Mouse (Mus musculus): ENCODE measurements at regions not wholly inside any gene's neighbourhood (a gene's known extent, or its start where the extent isn't known, plus 50 kb on each side); places are given as distances from the start of the nearest gene placed in this dataset.

DNA sequence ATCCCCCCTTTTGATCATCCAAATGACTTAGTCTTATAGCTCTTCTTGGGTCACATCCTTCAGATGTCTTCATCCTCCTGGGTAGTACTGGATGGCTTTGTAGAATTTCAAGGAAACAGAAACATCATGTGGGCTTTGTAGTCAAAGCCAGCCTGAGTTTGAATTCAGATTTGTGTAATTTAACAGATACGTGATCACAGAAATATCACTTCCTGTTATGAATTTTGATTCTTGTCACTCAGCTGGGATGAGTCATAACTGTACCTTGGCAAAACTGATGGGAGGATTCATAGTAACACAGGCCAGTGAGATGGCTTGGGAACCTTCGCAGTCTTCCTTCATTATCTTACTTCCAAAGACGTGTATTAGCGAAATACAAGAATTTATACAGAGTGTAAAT, 222.2 kb upstream of the 4930412O13Rik start:
- no peak for ATAC-seq (ENCODE audit: low FRiP score, low read depth)
- Histone ChIP-seq H3K27me3 (no peaks in the 10 kb centered on the region), H3K4me3 (no peak overlapping the region), H3K9me3 (no peaks in the 10 kb centered on the region), H3K9ac (no peak overlapping the region), H3K4me2 (no peak overlapping the region), H3K27ac (replicated peaks) (no peak overlapping the region), H3K4me1 (replicated peaks) (no peaks in the 10 kb centered on the region), H3K36me3 (no peaks in the 10 kb centered on the region)
- WGBS, result 97% methylated on average over 4 of the region's 4 CpGs

DNA sequence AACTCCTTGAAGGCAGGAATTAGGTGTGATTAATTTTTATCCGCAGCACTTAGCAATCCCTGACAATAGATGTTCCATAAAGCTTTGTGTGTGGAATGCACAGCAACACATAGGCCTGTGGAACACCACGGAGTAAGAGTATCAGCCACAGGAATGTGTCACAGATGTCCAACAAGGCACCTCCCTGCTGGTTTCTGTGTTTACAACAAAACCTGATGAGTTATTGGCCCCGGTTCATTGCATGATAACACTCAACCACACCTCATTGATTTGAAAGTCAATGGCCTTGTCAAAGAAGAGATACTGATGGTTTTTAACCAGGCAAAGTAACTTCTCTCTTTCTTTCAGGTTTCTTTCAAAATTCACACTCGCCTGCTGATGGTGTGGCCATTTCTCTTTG, 211.4 kb upstream of the 4930412O13Rik start:
- Histone ChIP-seq H3K27ac (replicated peaks) (no peak overlapping the region), H3K36me3 (no peaks in the 10 kb centered on the region), H3K9me3 (no peaks in the 10 kb centered on the region), H3K4me3 (no peak overlapping the region), H3K9ac (no peak overlapping the region), H3K4me1 (replicated peaks) (no peaks in the 10 kb centered on the region), H3K27me3 (no peaks in the 10 kb centered on the region), H3K4me2 (no peak overlapping the region)
- WGBS, result 70% methylated on average over 4 of the region's 4 CpGs
- no peak for ATAC-seq (ENCODE audit: low FRiP score, low read depth)

GRCm38 (mm10) chr2:9681691-9682152, 199.3 kb upstream of the 4930412O13Rik start:
- ATAC-seq (ENCODE audit: low FRiP score, low read depth), result no peak

GRCm38 (mm10) chr2:9683673-9684210, 197.3 kb upstream of the 4930412O13Rik start:
- H3K27me3 ChIP-seq, result no peaks in the 10 kb centered on the region
- no peaks in the 10 kb centered on the region for H3K4me1 ChIP-seq (replicated peaks)
- no peak for ATAC-seq (ENCODE audit: low FRiP score, low read depth)
- no peak overlapping the region for H3K27ac ChIP-seq (replicated peaks)
- no peak overlapping the region for H3K4me2 ChIP-seq
- WGBS, result 93% methylated on average over 2 of the region's 2 CpGs
- H3K9ac ChIP-seq, result no peak overlapping the region
- no peak overlapping the region for H3K4me3 ChIP-seq
- H3K36me3 ChIP-seq, result no peaks in the 10 kb centered on the region
- no peaks in the 10 kb centered on the region for H3K9me3 ChIP-seq

More at GRCm38 (mm10) chr2:9681691-9682152, 199.3 kb upstream of the 4930412O13Rik start:
- no peak overlapping the region for H3K27ac ChIP-seq (replicated peaks)
- H3K4me2 ChIP-seq, result no peak overlapping the region
- H3K4me1 ChIP-seq (replicated peaks), result no peaks in the 10 kb centered on the region
- no peak overlapping the region for H3K4me3 ChIP-seq
- H3K9ac ChIP-seq, result no peak overlapping the region
- H3K9me3 ChIP-seq, result no peaks in the 10 kb centered on the region
- 81% methylated on average over 7 of the region's 7 CpGs for WGBS
- H3K27me3 ChIP-seq, result no peaks in the 10 kb centered on the region
- H3K36me3 ChIP-seq, result no peaks in the 10 kb centered on the region

DNA sequence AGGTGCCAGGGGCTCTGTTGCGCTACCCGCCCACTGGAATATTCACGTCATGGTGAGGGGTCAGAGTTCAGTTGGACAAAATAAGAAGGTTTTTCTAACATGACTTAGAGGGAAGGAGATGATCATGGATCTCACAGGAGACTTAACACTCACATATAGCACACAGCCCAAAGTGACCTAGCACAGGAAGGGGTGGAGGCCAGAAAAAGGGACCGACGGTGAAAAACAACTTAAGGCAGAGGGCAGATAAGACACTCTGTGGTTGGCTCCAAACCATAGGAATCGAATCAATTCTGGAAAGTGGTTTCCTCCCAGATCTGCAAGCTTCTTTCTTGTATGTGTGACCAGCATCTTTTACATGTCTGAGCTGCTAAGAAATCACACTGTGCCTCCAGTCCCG, 192.9 kb upstream of the 4930412O13Rik start:
- no peaks in the 10 kb centered on the region for H3K36me3 ChIP-seq
- no peak overlapping the region for H3K27ac ChIP-seq (replicated peaks)

DNA sequence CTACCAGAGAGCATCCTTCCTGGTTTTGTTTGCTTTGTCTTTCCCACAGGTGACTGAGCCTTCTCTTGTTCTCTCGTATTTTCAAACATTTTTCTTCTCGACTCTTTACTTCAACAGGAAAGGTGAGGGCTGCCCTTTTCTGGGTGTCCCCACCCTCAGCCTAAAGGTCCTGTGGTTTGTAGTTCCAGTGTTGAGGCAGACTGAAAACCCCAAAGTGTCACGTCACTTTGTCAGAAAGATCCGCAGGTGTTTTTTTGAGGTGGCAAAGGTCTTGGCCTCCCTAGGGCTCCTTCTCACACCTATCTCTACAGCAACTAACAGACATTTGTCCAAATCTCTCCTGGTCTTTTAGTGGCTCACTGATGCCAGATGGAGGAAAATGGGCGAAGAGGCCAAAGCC, 191.5 kb upstream of the 4930412O13Rik start:
- 88% methylated on average over 5 of the region's 5 CpGs for WGBS
- Histone ChIP-seq H3K4me1 (replicated peaks) (no peaks in the 10 kb centered on the region), H3K36me3 (no peaks in the 10 kb centered on the region), H3K27ac (replicated peaks) (no peak overlapping the region), H3K27me3 (no peaks in the 10 kb centered on the region), H3K9ac (no peak overlapping the region), H3K4me3 (no peak overlapping the region), H3K4me2 (no peak overlapping the region), H3K9me3 (no peaks in the 10 kb centered on the region)
- ATAC-seq (ENCODE audit: low FRiP score, low read depth), result no peak

More for the DNA sequence above, 192.9 kb upstream of the 4930412O13Rik start:
- no peak overlapping the region for H3K4me2 ChIP-seq
- H3K9me3 ChIP-seq, result no peaks in the 10 kb centered on the region
- H3K4me3 ChIP-seq, result no peak overlapping the region
- no peaks in the 10 kb centered on the region for H3K27me3 ChIP-seq
- 87% methylated on average over 7 of the region's 7 CpGs for WGBS
- no peak for ATAC-seq (ENCODE audit: low FRiP score, low read depth)
- H3K9ac ChIP-seq, result no peak overlapping the region
- no peaks in the 10 kb centered on the region for H3K4me1 ChIP-seq (replicated peaks)

DNA sequence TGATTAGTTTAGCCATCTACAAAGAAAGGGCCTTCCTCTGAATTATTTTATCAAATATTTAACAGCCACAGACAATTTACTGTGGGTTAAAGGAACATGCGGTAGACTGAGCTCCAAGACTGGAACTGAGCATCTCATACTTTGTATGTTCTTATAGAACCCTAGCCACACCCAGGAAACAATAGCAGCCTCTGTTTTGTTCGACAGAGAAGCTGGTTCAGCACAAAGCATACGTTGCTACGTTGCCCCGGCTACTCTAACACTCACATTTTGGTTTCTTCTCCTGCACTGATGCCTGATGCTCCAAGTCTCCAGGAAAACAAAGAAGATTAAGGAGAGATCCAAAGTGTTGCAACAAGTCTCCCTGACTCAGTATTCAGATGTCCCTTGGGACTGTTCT, 189.5 kb upstream of the 4930412O13Rik start:
- Histone ChIP-seq H3K27me3 (no peaks in the 10 kb centered on the region), H3K9ac (no peak overlapping the region), H3K36me3 (no peaks in the 10 kb centered on the region), H3K4me3 (no peak overlapping the region), H3K27ac (replicated peaks) (no peak overlapping the region), H3K4me2 (no peak overlapping the region), H3K9me3 (no peaks in the 10 kb centered on the region), H3K4me1 (replicated peaks) (no peaks in the 10 kb centered on the region)
- WGBS, result 63% methylated on average over 5 of the region's 5 CpGs
- ATAC-seq (ENCODE audit: low FRiP score, low read depth), result no peak

DNA sequence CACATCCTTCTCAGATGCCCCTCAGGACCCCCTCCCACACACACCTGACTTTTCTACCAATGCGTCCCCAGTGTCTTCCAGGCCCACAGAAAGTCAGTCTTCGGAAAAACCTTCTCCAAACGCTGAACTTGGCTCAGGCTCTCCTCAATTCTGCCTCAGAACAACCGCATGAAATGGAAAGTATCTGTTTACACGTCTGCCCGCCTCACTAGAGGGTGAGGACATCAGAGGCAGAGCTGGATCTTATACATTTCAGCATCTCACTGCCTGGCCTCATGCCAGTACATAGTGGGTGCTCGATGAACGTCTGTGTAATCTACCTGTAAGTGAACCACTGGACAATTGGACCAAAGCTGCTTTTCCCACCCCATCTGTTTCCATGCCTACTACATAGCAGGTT, 189.1 kb upstream of the 4930412O13Rik start:
- H3K4me2 ChIP-seq, result no peak overlapping the region
- H3K4me3 ChIP-seq, result no peak overlapping the region
- no peaks in the 10 kb centered on the region for H3K27me3 ChIP-seq
- H3K27ac ChIP-seq (replicated peaks), result no peak overlapping the region
- no peak for ATAC-seq (ENCODE audit: low FRiP score, low read depth)
- no peaks in the 10 kb centered on the region for H3K36me3 ChIP-seq
- no peaks in the 10 kb centered on the region for H3K9me3 ChIP-seq
- no peak overlapping the region for H3K9ac ChIP-seq
- no peaks in the 10 kb centered on the region for H3K4me1 ChIP-seq (replicated peaks)
- 82% methylated on average over 8 of the region's 8 CpGs for WGBS

- 73% methylated on average over 9 of the region's 9 CpGs for WGBS
- ATAC-seq (ENCODE audit: low FRiP score, low read depth), result no peak
- H3K4me1 ChIP-seq (replicated peaks), result no peaks in the 10 kb centered on the region
These were observed 187.7 kb upstream of the 4930412O13Rik start for GRCm38 (mm10) chr2:9693351-9693750.

DNA sequence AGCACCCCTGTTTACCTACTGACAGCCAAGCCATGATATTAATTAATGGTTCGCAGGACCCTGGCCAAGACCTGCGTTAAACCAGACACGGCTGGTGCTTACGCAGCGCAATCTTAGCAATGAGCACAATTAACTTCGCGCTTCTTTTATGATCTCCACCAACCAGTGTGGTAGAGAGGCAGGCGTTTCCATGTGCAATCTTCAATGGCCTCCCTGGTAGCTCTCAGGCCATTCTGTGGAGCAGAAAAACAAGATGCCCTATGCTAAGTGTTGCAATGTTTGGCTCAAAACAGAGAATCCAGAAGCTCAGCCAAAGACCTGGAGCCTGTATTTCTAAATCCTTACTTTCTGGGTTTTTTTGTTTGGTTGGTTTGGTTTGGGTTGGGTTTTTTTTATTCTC, 186.9 kb upstream of the 4930412O13Rik start:
- H3K9me3 ChIP-seq, result no peaks in the 10 kb centered on the region
- H3K4me1 ChIP-seq (replicated peaks), result no peaks in the 10 kb centered on the region
- WGBS, result 88% methylated on average over 8 of the region's 8 CpGs
- ATAC-seq (ENCODE audit: low FRiP score, low read depth), result no peak
- no peak overlapping the region for H3K4me2 ChIP-seq
- no peak overlapping the region for H3K27ac ChIP-seq (replicated peaks)
- H3K9ac ChIP-seq, result no peak overlapping the region
- no peak overlapping the region for H3K4me3 ChIP-seq
- H3K36me3 ChIP-seq, result no peaks in the 10 kb centered on the region
- H3K27me3 ChIP-seq, result no peaks in the 10 kb centered on the region

More at GRCm38 (mm10) chr2:9693351-9693750, 187.7 kb upstream of the 4930412O13Rik start:
- no peaks in the 10 kb centered on the region for H3K27me3 ChIP-seq
- H3K9ac ChIP-seq, result no peak overlapping the region
- no peak overlapping the region for H3K4me3 ChIP-seq
- no peaks in the 10 kb centered on the region for H3K9me3 ChIP-seq
- no peak overlapping the region for H3K27ac ChIP-seq (replicated peaks)
- no peaks in the 10 kb centered on the region for H3K36me3 ChIP-seq
- no peak overlapping the region for H3K4me2 ChIP-seq

DNA sequence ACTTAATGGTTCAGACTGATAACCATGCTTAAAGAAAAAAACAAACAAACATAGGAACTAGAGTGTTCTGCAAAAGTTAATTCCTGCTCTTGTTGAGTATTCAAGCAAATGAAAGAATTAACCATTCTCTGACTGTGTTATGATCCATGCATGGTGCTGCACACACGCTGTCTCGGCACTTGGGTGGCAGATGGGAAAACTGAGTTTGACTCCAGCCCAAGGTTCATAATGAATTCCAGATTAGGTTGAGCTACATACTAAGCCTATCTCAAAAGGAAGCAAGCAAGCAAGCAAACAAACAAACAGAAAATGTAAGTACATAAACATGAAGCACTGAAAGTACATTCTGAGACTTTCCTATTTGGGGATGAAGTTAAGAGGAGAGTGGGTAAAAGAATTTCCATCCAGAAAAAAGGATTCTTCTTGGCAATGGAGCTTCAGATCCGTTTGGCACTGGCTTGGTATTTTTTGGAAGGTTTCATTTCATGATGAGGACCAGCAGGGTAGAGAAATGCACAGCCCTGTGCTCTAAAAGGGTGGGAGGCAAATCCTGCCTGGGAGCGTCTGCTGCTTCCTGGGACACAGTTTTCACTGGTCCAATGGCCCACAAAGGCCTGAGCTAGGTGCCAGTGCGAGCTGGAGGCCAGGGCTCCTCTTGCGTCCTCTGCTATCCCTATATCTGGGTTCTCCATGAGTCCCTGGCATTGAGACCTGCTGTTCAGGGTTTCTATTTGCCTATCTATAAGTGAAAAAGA, 183.3 kb upstream of the 4930412O13Rik start:
- no peaks in the 10 kb centered on the region for H3K4me1 ChIP-seq (replicated peaks)
- no peaks in the 10 kb centered on the region for H3K36me3 ChIP-seq
- H3K9ac ChIP-seq, result no peak overlapping the region
- H3K27ac ChIP-seq (replicated peaks), result no peak overlapping the region
- H3K9me3 ChIP-seq, result no peaks in the 10 kb centered on the region
- no peaks in the 10 kb centered on the region for H3K27me3 ChIP-seq
- no peak overlapping the region for H3K4me2 ChIP-seq
- no peak overlapping the region for H3K4me3 ChIP-seq
- 86% methylated on average over 6 of the region's 6 CpGs for WGBS
- ATAC-seq (ENCODE audit: low FRiP score, low read depth), result no peak

GRCm38 (mm10) chr2:9704266-9704665, 176.8 kb upstream of the 4930412O13Rik start:
- ATAC-seq (ENCODE audit: low FRiP score, low read depth), result no peak
- H3K4me2 ChIP-seq, result no peak overlapping the region
- no peak overlapping the region for H3K9ac ChIP-seq
- no peaks in the 10 kb centered on the region for H3K4me1 ChIP-seq (replicated peaks)
- no peaks in the 10 kb centered on the region for H3K27me3 ChIP-seq
- H3K27ac ChIP-seq (replicated peaks), result no peak overlapping the region
- 80% methylated on average over 3 of the region's 3 CpGs for WGBS
- H3K9me3 ChIP-seq, result no peaks in the 10 kb centered on the region
- H3K4me3 ChIP-seq, result no peak overlapping the region
- H3K36me3 ChIP-seq, result no peaks in the 10 kb centered on the region

All from hindbrain, embryonic 15.5 days (tissue).